Mouse (Mus musculus) liver, embryonic 14.5 days (tissue): ENCODE measurements around the gene Sh3bp1. TPM values are rescaled to one million over a fixed set of nuclear protein-coding genes. Genes with fewer than 3 reads are reported as not detected.

ENCODE experiments used
- ATAC-seq: fragments of 200-750 bp; cut with Nextera tagmentation; 2 replicates; pipeline ENCODE4 v1.8.0; 2017; ENCODE audit warnings: moderate number of reproducible peaks, mild to moderate bottlenecking, moderate library complexity; ENCODE audit not compliant: insufficient read depth
- DNase-seq, 3 experiments: peaks; one replicate each; pipeline ENCODE4 v3.0.0-alpha.2; 2012 to 2013; ENCODE audit warnings: low read depth in 3 of 3, low spot score in 3 of 3
- H3K27ac ChIP-seq: fragments of 300-500 bp; sonication (generic); 2 replicates; pipeline ENCODE4 v1.5.1; 2014; ENCODE audit warnings: moderate library complexity, mild to moderate bottlenecking, control low read depth, inconsistent platforms
- H3K27me3 ChIP-seq: fragments of 300-500 bp; sonication (generic); 2 replicates; pipeline ENCODE4 v1.6.1; 2014; ENCODE audit warnings: mild to moderate bottlenecking, low read length, moderate library complexity; ENCODE audit not compliant: control insufficient read depth, insufficient read depth
- H3K36me3 ChIP-seq: fragments of 300-500 bp; sonication (generic); replicated peaks from 2 replicates; pipeline ENCODE4 v1.6.1; 2014; ENCODE audit warnings: low read depth; ENCODE audit not compliant: control insufficient read depth, insufficient read depth
- H3K4me1 ChIP-seq, 2 experiments: fragments of 200-500 bp in 1 of 2; fragments of 300-500 bp in 1 of 2; sonication (generic) in 1 of 2; replicated peaks; 2 replicates each; pipeline ENCODE4 v1.6.1; 2012 to 2014; ENCODE audit warnings: antibody characterized with exemption in 1 of 2, inconsistent platforms in 1 of 2, low read length in 1 of 2; ENCODE audit not compliant: control insufficient read depth in 2 of 2, insufficient read depth in 2 of 2
- H3K4me2 ChIP-seq: fragments of 300-500 bp; sonication (generic); 2 replicates; pipeline ENCODE4 v1.6.1; 2014; ENCODE audit warnings: low read depth, mild to moderate bottlenecking, control low read depth, moderate library complexity
- H3K4me3 ChIP-seq, 2 experiments: fragments of 200-500 bp in 1 of 2; fragments of 300-500 bp in 1 of 2; sonication (generic) in 1 of 2; 2 replicates each; pipeline ENCODE4 v1.5.1; 2012 to 2014; ENCODE audit warnings: low read depth in 2 of 2, low read length in 2 of 2, mild to moderate bottlenecking in 2 of 2, control low read depth in 1 of 2, inconsistent platforms in 1 of 2, moderate library complexity in 1 of 2; ENCODE audit not compliant: insufficient read depth in 1 of 2
- H3K9ac ChIP-seq: fragments of 300-500 bp; sonication (generic); replicated peaks from 2 replicates; pipeline ENCODE4 v1.6.1; 2014; ENCODE audit warnings: mild to moderate bottlenecking, control low read depth, moderate library complexity
- H3K9me3 ChIP-seq: fragments of 300-500 bp; sonication (generic); 2 replicates; pipeline ENCODE4 v1.6.1; 2016; ENCODE audit warnings: low read length, mixed read lengths; ENCODE audit not compliant: control insufficient read depth
- CTCF ChIP-seq: IDR thresholded peaks from 2 replicates; pipeline ENCODE4 v1.5.1; 2016; ENCODE audit warnings: antibody characterized with exemption, low read depth, control low read depth
- EP300 ChIP-seq: IDR thresholded peaks from 2 replicates; pipeline ENCODE4 v1.6.1; 2016; ENCODE audit warnings: antibody characterized with exemption, low read depth
- WGBS: fragments of 180-500 bp; shearing (Covaris S2); extraction: QIAGEN DNeasy Blood & Tissue Kit; methylation state at CpG from one replicate; pipeline ENCODE4 v1.1.7; 2014; ENCODE audit not compliant: insufficient replicate concordance; 5-methylcytosine and 5-hydroxymethylcytosine counted together
- polyA plus RNA-seq, 2 experiments: library from polyadenylated mRNA; depleted of rRNA in 1 of 2; stranded (reverse) in 1 of 2; unstranded in 1 of 2; fragments of >200 nt; fragmentation: Nextera tagmentation in 1 of 2; extraction: Ambion mirVana in 1 of 2; gene quantifications; 2 replicates each; pipeline versions ENCODE4 v1.2.1 to v1.2.3; 2012 to 2014

Gene Sh3bp1
- polyA plus RNA-seq, 2 experiments, result 13.3 to 22.2 TPM

DNA sequence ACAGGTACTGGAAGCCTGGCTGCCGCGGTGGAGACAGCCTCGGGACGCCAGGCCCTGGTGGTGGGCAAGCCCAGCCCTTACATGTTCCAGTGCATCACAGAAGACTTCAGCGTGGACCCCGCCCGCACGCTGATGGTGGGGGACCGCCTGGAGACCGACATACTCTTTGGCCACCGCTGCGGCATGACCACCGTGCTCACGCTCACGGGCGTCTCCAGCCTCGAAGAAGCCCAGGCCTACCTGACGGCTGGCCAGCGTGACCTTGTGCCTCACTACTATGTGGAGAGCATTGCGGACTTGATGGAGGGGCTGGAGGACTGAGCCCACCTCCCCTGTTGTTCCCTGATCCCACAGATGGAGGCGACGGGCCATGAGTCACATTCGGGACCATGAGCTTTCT, 18.6 kb downstream of the Sh3bp1 start:
- H3K4me3 ChIP-seq, result no peak overlapping the region
- DNase-seq, result no peak
- peaks cover 2% of the 10 kb centered on the region; the same call in 1 of the 2 replicates for H3K36me3 ChIP-seq
- TF ChIP-seq CTCF (no peak), EP300 (no peak)
- 89% methylated on average over 23 of the region's 23 CpGs for WGBS
- peaks cover 24 to 37% of the 10 kb centered on the region in 2 experiments for H3K4me1 ChIP-seq
- H3K4me2 ChIP-seq, result no peak overlapping the region
- no peaks in the 10 kb centered on the region for H3K27me3 ChIP-seq
- no peak overlapping the region for H3K27ac ChIP-seq
- H3K9me3 ChIP-seq, result no peaks in the 10 kb centered on the region
- no peak for ATAC-seq
- H3K9ac ChIP-seq, result no peak overlapping the region

DNA sequence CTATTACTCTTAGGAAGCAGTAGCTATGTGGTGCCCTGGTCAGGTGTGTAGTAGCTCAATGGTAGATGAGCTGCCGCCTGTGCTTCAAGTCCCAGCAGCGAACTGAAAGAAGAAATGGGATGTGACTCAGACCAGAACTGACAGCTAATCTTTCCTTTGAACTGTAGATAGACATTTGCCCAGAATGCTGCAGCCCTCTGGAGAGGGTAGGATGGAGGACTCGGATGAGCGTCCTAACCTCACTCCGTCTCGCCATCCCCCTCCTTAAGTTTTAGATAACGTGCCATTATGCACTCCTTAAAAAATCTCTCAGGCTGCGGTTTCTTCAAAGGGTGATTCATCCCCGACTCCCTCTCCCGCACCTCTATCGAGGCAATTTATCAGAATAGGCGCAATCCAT, 20.3 kb downstream of the Sh3bp1 start:
- Histone ChIP-seq H3K36me3 (peaks cover 2% of the 10 kb centered on the region; the same call in 1 of the 2 replicates), H3K4me1 (peaks cover 35 to 48% of the 10 kb centered on the region in 2 experiments), H3K9me3 (no peaks in the 10 kb centered on the region), H3K27me3 (no peaks in the 10 kb centered on the region), H3K9ac (no peak overlapping the region), H3K27ac (no peak overlapping the region), H3K4me3 (no peak overlapping the region), H3K4me2 (no peak overlapping the region)
- no peak for TF ChIP-seq CTCF
- TF ChIP-seq EP300, result no peak
- ATAC-seq, result no peak
- WGBS, result 72% methylated on average over 12 of the region's 12 CpGs
- DNase-seq, result no peak

- peak; percentile 97 for TF ChIP-seq EP300
- TF ChIP-seq CTCF, result peak; percentile 76
- Histone ChIP-seq H3K27ac (peak overlapping the region; percentile 98), H3K27me3 (no peaks in the 10 kb centered on the region), H3K4me1 (peaks cover 60 to 61% of the 10 kb centered on the region in 2 experiments), H3K4me3 (peak overlapping the region; percentile 51 to 59), H3K9ac (peak overlapping the region; percentile 75), H3K36me3 (peaks cover 2% of the 10 kb centered on the region; the same call in 1 of the 2 replicates), H3K9me3 (no peaks in the 10 kb centered on the region), H3K4me2 (peak overlapping the region; percentile 91)
- ATAC-seq (peak; percentile 82), DNase-seq (peak; percentile 89 to 92 (median 91))
- WGBS, result 16% methylated on average over 7 of the region's 7 CpGs
Measured at GRCm38 (mm10) chr15:78922700-78923099, 23.1 kb downstream of the Sh3bp1 start.

DNA sequence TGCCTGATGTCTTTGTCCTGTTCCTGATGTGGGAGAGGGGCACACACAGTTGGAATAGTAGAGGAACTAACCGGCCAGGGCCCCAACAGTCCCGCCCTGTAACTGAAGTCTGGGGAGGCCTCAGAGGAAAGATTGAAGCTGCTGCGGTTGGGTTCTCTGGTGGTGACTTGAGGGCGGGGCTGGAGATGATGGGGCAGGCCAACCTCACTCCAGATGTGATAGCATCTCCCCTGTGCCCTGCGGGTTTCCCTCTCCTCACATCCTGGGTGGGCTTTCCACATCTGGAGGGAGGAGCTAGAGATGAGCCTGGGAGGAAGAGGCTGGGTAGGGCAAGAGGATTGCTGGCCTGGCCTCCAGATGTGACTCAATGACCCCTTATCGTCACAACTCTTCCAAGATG, 24.0 kb downstream of the Sh3bp1 start:
- WGBS, result 9% methylated on average over 6 of the region's 6 CpGs

GRCm38 (mm10) chr15:78925129-78925528, 25.6 kb downstream of the Sh3bp1 start:
- ATAC-seq, result no peak
- no peaks in the 10 kb centered on the region for H3K9me3 ChIP-seq
- TF ChIP-seq EP300, result no peak
- no peak for TF ChIP-seq CTCF
- WGBS, result 59% methylated on average over 8 of the region's 8 CpGs
- H3K36me3 ChIP-seq, result no peaks in the 10 kb centered on the region; the same call in 1 of the 2 replicates
- H3K27me3 ChIP-seq, result no peaks in the 10 kb centered on the region
- H3K4me3 ChIP-seq, result no peak overlapping the region
- DNase-seq, result no peak
- H3K9ac ChIP-seq, result no peak overlapping the region; the same call in 1 of the 2 replicates
- H3K4me2 ChIP-seq, result peak overlapping the region; percentile 75; the same call in 1 of the 2 replicates
- peak overlapping the region; percentile 98 for H3K27ac ChIP-seq
- H3K4me1 ChIP-seq, result peaks cover 65 to 68% of the 10 kb centered on the region in 2 experiments

More for the DNA sequence above, 24.0 kb downstream of the Sh3bp1 start:
- H3K4me3 ChIP-seq, result peak overlapping the region; percentile 51 to 59
- peak; percentile 78 to 82 (median 80) for DNase-seq
- H3K27me3 ChIP-seq, result no peaks in the 10 kb centered on the region
- H3K9ac ChIP-seq, result peak overlapping the region; percentile 75
- H3K27ac ChIP-seq, result peak overlapping the region; percentile 98
- H3K36me3 ChIP-seq, result peaks cover 2% of the 10 kb centered on the region; the same call in 1 of the 2 replicates
- TF ChIP-seq CTCF (no peak), EP300 (peak; percentile 57)
- peak; percentile 75 for ATAC-seq
- peak overlapping the region; percentile 91 for H3K4me2 ChIP-seq
- H3K4me1 ChIP-seq, result peaks cover 64 to 67% of the 10 kb centered on the region in 2 experiments
- H3K9me3 ChIP-seq, result no peaks in the 10 kb centered on the region
